Mouse (Mus musculus) bone marrow, adult 2 months (tissue): Measurements from ENCODE around the gene H6pd.

ENCODE experiments used
- CTCF ChIP-seq: fragments of 200-500 bp; IDR thresholded peaks from 2 replicates; pipeline ENCODE4 v1.5.1; 2011; ENCODE audit warnings: low read length, control low read depth; ENCODE audit not compliant: control insufficient read depth, insufficient read depth
- POLR2A ChIP-seq: fragments of 200-500 bp; IDR thresholded peaks from 2 replicates; pipeline ENCODE4 v1.6.1; 2011; ENCODE audit warnings: low read depth, mild to moderate bottlenecking, control low read depth, low read length, borderline replicate concordance; ENCODE audit not compliant: control insufficient read depth

DNA sequence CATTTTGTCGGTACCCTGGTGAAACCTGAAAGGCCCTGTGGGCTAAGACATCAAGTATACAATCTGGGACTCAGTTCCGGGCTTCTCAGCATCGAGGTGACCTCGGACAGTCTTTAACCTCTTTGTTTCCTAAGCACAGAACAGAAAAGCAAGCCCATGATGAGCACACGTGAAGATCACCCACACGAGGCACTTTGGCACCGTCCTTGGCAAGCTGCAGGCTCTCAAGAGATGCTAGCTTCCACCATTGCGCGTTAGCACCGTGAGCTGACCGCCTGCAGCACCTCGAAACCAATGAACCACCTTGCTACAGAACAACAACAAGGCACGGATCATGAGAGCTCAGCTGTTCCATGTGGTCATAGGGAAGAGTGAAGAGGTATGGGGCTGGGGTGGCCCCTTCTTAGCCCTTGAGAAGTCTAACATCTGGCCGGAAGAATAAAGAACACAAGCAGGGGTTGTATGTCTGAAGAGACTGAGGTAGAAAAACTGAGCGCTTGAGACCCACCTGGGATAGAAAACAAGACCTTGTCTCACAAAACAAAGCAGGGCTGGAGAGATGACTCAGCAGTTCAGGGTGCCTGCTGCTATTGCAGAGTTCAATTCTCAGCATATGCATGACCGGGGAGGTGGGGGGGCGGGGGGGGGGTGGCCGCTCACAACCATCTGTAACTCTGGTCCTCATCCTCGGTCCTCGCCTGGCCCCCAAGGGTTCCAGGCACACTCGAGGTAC is 2.5 kb downstream of the H6pd start:
- TF ChIP-seq CTCF, result no peak
- TF ChIP-seq POLR2A, result no peak
